In the genomic region with DNA sequence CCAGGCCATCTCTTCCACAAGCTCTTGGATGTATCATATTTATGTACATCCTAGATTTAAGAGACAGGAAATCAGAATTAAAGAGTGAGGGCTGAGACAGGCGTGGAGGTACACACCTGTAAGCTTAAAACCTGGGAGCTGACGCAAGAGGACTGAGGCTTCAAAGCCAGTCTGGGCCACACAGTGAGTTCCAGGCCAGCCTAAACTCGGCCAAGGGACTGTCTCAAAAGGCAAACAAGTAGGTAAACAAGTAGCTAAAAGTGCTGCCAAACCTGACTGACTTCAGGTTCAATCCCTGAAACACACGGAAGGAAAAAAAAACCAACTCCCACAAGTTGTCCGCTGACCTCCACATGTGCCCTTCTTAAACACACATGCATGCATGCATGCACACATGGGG, we compare ENCODE assay signal across 13 mouse cellular contexts. TPM values are rescaled to one million over a fixed set of nuclear protein-coding genes. Genes with fewer than 3 reads are reported as not detected.
DNase-seq lines count a peak whose midpoint lies in the region; ATAC-seq and TF ChIP-seq lines count a peak whose summit lies in the region.
"Had no signal": no experiment of that assay in that cellular context is flagged by ENCODE, and none has a peak within 500 bp of the region (broad histone marks: within the 10 kb centered on the region; RNA-seq: fewer than 3 reads in every experiment).

No protein-coding gene starts in this region.

- H3K9me3 ChIP-seq in liver, postnatal 0 days (ENCODE audit: low read length) = no peaks in the 10 kb centered on the region
- H3K9me3 ChIP-seq in forebrain, embryonic 15.5 days = no peaks in the 10 kb centered on the region
- H3K9me3 ChIP-seq in neural tube, embryonic 15.5 days (replicated peaks) = no peaks in the 10 kb centered on the region
- H3K9me3 ChIP-seq: heart, embryonic 10.5 days; liver, embryonic 15.5 days had no signal

- TF ChIP-seq CTCF in gastrocnemius, adult 2 months (IDR thresholded peaks at IDR 0.05) = no peak
- no peak for TF ChIP-seq CTCF in liver, postnatal 0 days (IDR thresholded peaks at IDR 0.05; ENCODE audit: low read depth)

- H3K4me2 ChIP-seq in liver, postnatal 0 days (ENCODE audit: low read depth, low read length) = no peak overlapping the region
- H3K4me2 ChIP-seq in forebrain, embryonic 15.5 days (replicated peaks) = no peak overlapping the region
- H3K4me2 ChIP-seq in neural tube, embryonic 15.5 days = peak overlapping the region; percentile 25; the same call in 1 of the 2 replicates
- H3K4me2 ChIP-seq: liver, embryonic 15.5 days had no signal

- intact Hi-C loops in gastrocnemius, adult 2 months (cut with DNase I) = no loop called here

- H3K4me3 ChIP-seq in gastrocnemius, adult 2 months = no peak overlapping the region
- no peak overlapping the region for H3K4me3 ChIP-seq in liver, postnatal 0 days (ENCODE audit: low read depth, low read length)
- no peak overlapping the region for H3K4me3 ChIP-seq in forebrain, embryonic 15.5 days
- no peak overlapping the region for H3K4me3 ChIP-seq in neural tube, embryonic 15.5 days (replicated peaks)
- H3K4me3 ChIP-seq: heart, embryonic 10.5 days; liver, embryonic 15.5 days had no signal

- no peak overlapping the region for H3K9ac ChIP-seq in liver, postnatal 0 days (replicated peaks)
- H3K9ac ChIP-seq in forebrain, embryonic 15.5 days (replicated peaks) = no peak overlapping the region
- H3K9ac ChIP-seq in neural tube, embryonic 15.5 days (replicated peaks) = no peak overlapping the region
- H3K9ac ChIP-seq: liver, embryonic 15.5 days had no signal

- no peak for TF ChIP-seq EP300 in liver, postnatal 0 days (IDR thresholded peaks at IDR 0.05; ENCODE audit: low read depth)

- H3K36me3 ChIP-seq in liver, postnatal 0 days (replicated peaks; ENCODE audit: insufficient read depth, low read length) = no peaks in the 10 kb centered on the region
- H3K36me3 ChIP-seq in forebrain, embryonic 15.5 days = no peaks in the 10 kb centered on the region
- H3K36me3 ChIP-seq in neural tube, embryonic 15.5 days = no peaks in the 10 kb centered on the region
- H3K36me3 ChIP-seq: liver, embryonic 15.5 days had no signal

- WGBS in liver, postnatal 0 days (ENCODE audit: insufficient replicate concordance) = 57% methylated on average over 5 of the region's 5 CpGs
- WGBS in forebrain, embryonic 15.5 days = 75% methylated on average over 5 of the region's 5 CpGs
- 79% methylated on average over 5 of the region's 5 CpGs for WGBS in neural tube, embryonic 15.5 days

- peak overlapping the region; percentile 56; the same call in 1 of the 2 replicates for H3K27ac ChIP-seq in gastrocnemius, adult 2 months
- peak overlapping the region; percentile 37; the same call in 1 of the 2 replicates for H3K27ac ChIP-seq in liver, postnatal 0 days (ENCODE audit: low read depth)
- peak overlapping the region; percentile 50; the same call in 1 of the 2 replicates for H3K27ac ChIP-seq in forebrain, embryonic 15.5 days (replicated peaks)
- peak overlapping the region; percentile 67 for H3K27ac ChIP-seq in neural tube, embryonic 15.5 days (replicated peaks)
- H3K27ac ChIP-seq: heart, embryonic 10.5 days had no signal

- H3K4me1 ChIP-seq in liver, postnatal 0 days (ENCODE audit: insufficient read depth) = peaks cover 17% of the 10 kb centered on the region
- peaks cover 51% of the 10 kb centered on the region for H3K4me1 ChIP-seq in forebrain, embryonic 15.5 days
- H3K4me1 ChIP-seq in neural tube, embryonic 15.5 days = peaks cover 59% of the 10 kb centered on the region

- ATAC-seq in liver, postnatal 0 days = peak; percentile 32
- no peak for ATAC-seq in forebrain, embryonic 15.5 days (replicated peaks)
- ATAC-seq in neural tube, embryonic 15.5 days (ENCODE audit: low FRiP score) = no peak
- ATAC-seq: inflammation-experienced regulatory T-cells, adult 6 months had no signal

- H3K27me3 ChIP-seq in liver, postnatal 0 days (ENCODE audit: insufficient read depth, low read length) = no peaks in the 10 kb centered on the region
- no peaks in the 10 kb centered on the region for H3K27me3 ChIP-seq in forebrain, embryonic 15.5 days
- H3K27me3 ChIP-seq in neural tube, embryonic 15.5 days (replicated peaks) = no peaks in the 10 kb centered on the region
- H3K27me3 ChIP-seq: liver, embryonic 15.5 days had no signal

- DNase-seq in gastrocnemius, adult 2 months = no peak
- no peak for DNase-seq in gastrocnemius, adult 8-10 months (ENCODE audit: low spot score in 2 of 2)
- DNase-seq in liver, postnatal 0 days = no peak
- DNase-seq in liver = no peak
- no peak for DNase-seq in layer of hippocampus, postnatal 25 days (ENCODE audit: extremely low spot score in 1 of 2, low spot score in 1 of 2)
- no peak for DNase-seq in layer of hippocampus, adult 9-11 months
- DNase-seq: cerebellum, adult 8-10 months; thymus, adult 2 months had no signal

RNA-seq across cellular contexts. Expression of gene Cdc42bpb, which starts 23.4 kb away (rescaled TPM):
- 10 to 100 TPM; 16.3 to 24.3 TPM for total RNA-seq in gastrocnemius, adult 2 months (2021)
- total RNA-seq in gastrocnemius, adult 8-10 months (2022) = 10 to 100 TPM; 13.7 to 18.7 (median 14.9) TPM
- polyA plus RNA-seq in liver, postnatal 0 days (2015; fragmentation: Nextera tagmentation; extraction: Ambion mirVana) = 8.0 and 8.6 TPM in 2 replicates
- polyA plus RNA-seq in forebrain, embryonic 15.5 days (2015; fragmentation: Nextera tagmentation; extraction: Ambion mirVana) = 33.9 and 35.5 TPM in 2 replicates
- 30.2 and 33.7 TPM in 2 replicates for polyA plus RNA-seq in neural tube, embryonic 15.5 days (2015; fragmentation: Nextera tagmentation; extraction: Ambion mirVana)
- total RNA-seq in layer of hippocampus, postnatal 25 days (2021) = 100 to 1,000 TPM; 107 to 117 TPM

RNA-seq across cellular contexts. Expression of gene Lbhd2, which starts 52.5 kb away (rescaled TPM):
- total RNA-seq in gastrocnemius, adult 2 months (2021) = not detected
- total RNA-seq in gastrocnemius, adult 8-10 months (2022) = not detected
- 0.22 TPM in 2 replicates for polyA plus RNA-seq in liver, postnatal 0 days (2015; fragmentation: Nextera tagmentation; extraction: Ambion mirVana)
- polyA plus RNA-seq in forebrain, embryonic 15.5 days (2015; fragmentation: Nextera tagmentation; extraction: Ambion mirVana) = 1.6 and 2.2 TPM in 2 replicates
- polyA plus RNA-seq in neural tube, embryonic 15.5 days (2015; fragmentation: Nextera tagmentation; extraction: Ambion mirVana) = 1.4 and 2.8 TPM in 2 replicates
- total RNA-seq in layer of hippocampus, postnatal 25 days (2021) = under 1 TPM in 1 of 2 experiments, not detected in 1; 0.86 TPM
- polyA plus RNA-seq: liver, embryonic 15.5 days had no signal

Comparison
In these comparisons a context has a peak if more than half of its experiments do, and no peak if none do; other contexts are left out.
1. RNA of gene Cdc42bpb, which starts 23.4 kb away (total RNA-seq): 107 to 117 TPM in layer of hippocampus, postnatal 25 days; 16.3 to 24.3 TPM in gastrocnemius, adult 2 months and 13.7 to 18.7 TPM in gastrocnemius, adult 8-10 months; every median in the first group is over 4 times any median in the second.
2. Peak in every context shown above with its lines, with median percentiles within 50 percentile points of each other: H3K27ac ChIP-seq.